Comparison of ENCODE assay signal across 13 mouse cellular contexts in the genomic region with DNA sequence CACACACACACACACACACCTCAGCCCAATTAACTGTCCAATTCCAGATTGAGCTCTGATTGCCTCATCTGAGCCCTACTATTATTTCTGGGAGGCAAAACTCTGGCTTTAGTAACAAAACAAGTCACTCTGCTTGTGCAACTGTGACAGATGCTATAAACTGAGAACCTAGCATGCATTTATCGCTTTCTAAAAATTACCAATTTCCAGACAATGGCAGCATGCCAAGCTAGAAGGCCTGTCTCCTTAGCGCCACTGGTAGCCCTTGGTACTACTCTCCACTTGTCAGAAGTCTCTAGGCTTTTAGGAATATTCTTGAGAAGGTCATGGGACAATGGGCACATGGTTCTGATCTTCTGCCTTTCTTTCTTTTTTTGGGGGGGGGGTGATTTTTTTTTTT.
"Had no signal": no experiment of that assay in that cellular context is flagged by ENCODE, and none has a peak within 500 bp of the region (broad histone marks: within the 10 kb centered on the region; RNA-seq: fewer than 3 reads in every experiment).

No protein-coding gene starts in this region.

- H3K27ac ChIP-seq: intestine, embryonic 15.5 days; left cerebral cortex, adult 2 months; limb, embryonic 10.5 days; liver, embryonic 15.5 days; midbrain, embryonic 12.5 days; neural tube, embryonic 12.5 days had no signal

- H3K27me3 ChIP-seq: intestine, embryonic 15.5 days; liver, embryonic 15.5 days; midbrain, embryonic 12.5 days; neural tube, embryonic 12.5 days had no signal

- H3K4me3 ChIP-seq: intestine, embryonic 15.5 days; left cerebral cortex, adult 2 months; limb, embryonic 10.5 days; liver, embryonic 15.5 days; midbrain, embryonic 12.5 days; myocyte; neural tube, embryonic 12.5 days had no signal

- DNase-seq: kidney, adult 18-20 months; kidney, postnatal 10 days; kidney, postnatal 4 days; thymus, adult 2 months; thymus, postnatal 25 days had no signal

- H3K4me2 ChIP-seq: intestine, embryonic 15.5 days; liver, embryonic 11.5 days; liver, embryonic 15.5 days; midbrain, embryonic 12.5 days; neural tube, embryonic 12.5 days had no signal

- ATAC-seq: intestine, embryonic 15.5 days had no signal

- H3K4me1 ChIP-seq: intestine, embryonic 15.5 days; limb, embryonic 10.5 days; liver, embryonic 15.5 days; midbrain, embryonic 12.5 days; neural tube, embryonic 12.5 days had no signal

- H3K36me3 ChIP-seq: intestine, embryonic 15.5 days had no signal

- H3K9ac ChIP-seq: intestine, embryonic 15.5 days; liver, embryonic 15.5 days; midbrain, embryonic 12.5 days; neural tube, embryonic 12.5 days had no signal

- H3K9me3 ChIP-seq: intestine, embryonic 15.5 days; limb, embryonic 10.5 days; liver, embryonic 15.5 days; midbrain, embryonic 12.5 days; neural tube, embryonic 12.5 days had no signal
